Mouse (Mus musculus) bone marrow, adult 2 months (tissue): Measurements from ENCODE around the gene Rap1gap.

Source experiments
- CTCF ChIP-seq: fragments of 200-500 bp; IDR thresholded peaks from 2 replicates; pipeline ENCODE4 v1.5.1; 2011; ENCODE audit warnings: low read length, control low read depth; ENCODE audit not compliant: control insufficient read depth, insufficient read depth
- POLR2A ChIP-seq: fragments of 200-500 bp; IDR thresholded peaks from 2 replicates; pipeline ENCODE4 v1.6.1; 2011; ENCODE audit warnings: low read depth, mild to moderate bottlenecking, control low read depth, low read length, borderline replicate concordance; ENCODE audit not compliant: control insufficient read depth

GRCm38 (mm10) chr4:137722230-137722629, 57.7 kb downstream of the Rap1gap start:
- TF ChIP-seq CTCF (no peak), POLR2A (no peak)
